Comparison of ENCODE assay signal across 22 mouse cellular contexts in the genomic region with DNA sequence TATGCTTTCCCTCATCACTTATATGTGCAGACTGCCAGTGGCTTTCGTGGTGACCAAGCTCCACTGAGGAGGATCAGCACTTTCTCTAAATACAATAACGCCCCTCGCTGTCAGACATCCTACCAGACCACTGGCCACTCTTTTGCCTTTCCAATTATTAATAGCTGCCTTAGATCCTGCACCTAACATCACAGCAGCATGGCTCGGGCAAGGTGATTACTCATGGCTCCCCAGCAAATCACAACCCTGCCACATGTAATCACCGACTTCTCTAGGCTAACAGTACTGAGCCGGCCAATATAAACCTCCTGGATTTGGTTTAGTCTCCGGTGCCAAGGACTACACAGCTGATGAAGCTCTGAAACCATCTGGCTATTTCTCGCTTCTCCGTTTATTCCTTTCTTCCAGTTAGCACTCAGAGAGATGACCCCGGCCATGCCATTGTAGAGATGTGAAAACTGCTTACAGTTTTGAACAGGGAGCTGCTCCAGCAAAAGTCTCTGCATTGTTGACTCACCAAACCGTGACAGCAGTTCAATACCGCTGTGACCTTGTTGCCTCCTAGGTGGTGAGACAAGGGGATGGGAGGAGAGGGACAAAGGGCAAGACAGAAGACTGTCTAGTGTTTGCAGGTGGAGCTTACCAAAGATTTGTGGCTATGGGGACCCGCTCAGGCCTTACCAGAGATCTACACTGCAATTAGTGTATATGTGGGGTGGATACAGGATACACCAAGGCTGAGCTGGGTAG. TPM values are rescaled to one million over a fixed set of nuclear protein-coding genes. Genes with fewer than 3 reads are reported as not detected.
"Had no signal": no experiment of that assay in that cellular context is flagged by ENCODE, and none has a peak within 500 bp of the region (broad histone marks: within the 10 kb centered on the region; RNA-seq: fewer than 3 reads in every experiment).

No protein-coding gene starts in this region.

- H3K9me3 ChIP-seq: liver, embryonic 12.5 days; lung, embryonic 15.5 days; midbrain, embryonic 12.5 days; neural tube, embryonic 15.5 days had no signal

- H3K4me3 ChIP-seq: layer of hippocampus, adult 2 months; liver, embryonic 12.5 days; lung, embryonic 15.5 days; midbrain, embryonic 12.5 days; myocyte; neural tube, embryonic 15.5 days had no signal

- H3K27ac ChIP-seq: kidney, postnatal 0 days; layer of hippocampus, adult 2 months; liver, embryonic 12.5 days; lung, embryonic 15.5 days; midbrain, embryonic 12.5 days; neural tube, embryonic 15.5 days had no signal

- H3K27me3 ChIP-seq: liver, embryonic 12.5 days; lung, embryonic 15.5 days; neural tube, embryonic 15.5 days had no signal

- H3K4me1 ChIP-seq: lung, embryonic 15.5 days; neural tube, embryonic 15.5 days had no signal

- H3K36me3 ChIP-seq: liver, embryonic 12.5 days; lung, embryonic 15.5 days had no signal

- ATAC-seq: intestine, postnatal 0 days; liver, embryonic 12.5 days had no signal

- DNase-seq: kidney, postnatal 4 days; left cerebral cortex, postnatal 4 days; right cerebral cortex, adult 18-20 months; right cerebral cortex, postnatal 25 days; thymus, adult 18-20 months; thymus, postnatal 14 days had no signal

- H3K4me2 ChIP-seq: liver, embryonic 12.5 days; lung, embryonic 15.5 days; midbrain, embryonic 12.5 days; neural tube, embryonic 15.5 days had no signal

- H3K9ac ChIP-seq: liver, embryonic 12.5 days; lung, embryonic 15.5 days; midbrain, embryonic 12.5 days; neural tube, embryonic 15.5 days had no signal

RNA-seq across cellular contexts. Expression of a gene that starts 19.2 kb away (rescaled TPM):
- total RNA-seq: megakaryocyte-erythroid progenitor cell, adult 5-6 weeks had no signal
- polyA plus RNA-seq: myocyte; urinary bladder, adult 2 months had no signal

RNA-seq across cellular contexts. Expression of a gene that starts 21.1 kb away (rescaled TPM):
- total RNA-seq: layer of hippocampus, adult 2 months; layer of hippocampus, postnatal 10 days; left cerebral cortex, postnatal 4 days; megakaryocyte-erythroid progenitor cell, adult 5-6 weeks had no signal
- polyA plus RNA-seq: intestine, postnatal 0 days; kidney, postnatal 0 days; limb, embryonic 14.5 days; liver, embryonic 12.5 days; liver, embryonic 16.5 days; lung, embryonic 15.5 days; midbrain, embryonic 12.5 days; myocyte; neural tube, embryonic 11.5 days; neural tube, embryonic 15.5 days; small intestine, adult 2 months; stomach, embryonic 16.5 days; urinary bladder, adult 2 months had no signal
